Mouse (Mus musculus): ENCODE measurements around the gene Rhox13. TPM values are rescaled to one million over a fixed set of nuclear protein-coding genes. Genes with fewer than 3 reads are reported as not detected.

The Rhox13 gene
- polyA plus RNA-seq (2015; fragmentation: Nextera tagmentation; extraction: Ambion mirVana) = not detected in 2 replicates

DNA sequence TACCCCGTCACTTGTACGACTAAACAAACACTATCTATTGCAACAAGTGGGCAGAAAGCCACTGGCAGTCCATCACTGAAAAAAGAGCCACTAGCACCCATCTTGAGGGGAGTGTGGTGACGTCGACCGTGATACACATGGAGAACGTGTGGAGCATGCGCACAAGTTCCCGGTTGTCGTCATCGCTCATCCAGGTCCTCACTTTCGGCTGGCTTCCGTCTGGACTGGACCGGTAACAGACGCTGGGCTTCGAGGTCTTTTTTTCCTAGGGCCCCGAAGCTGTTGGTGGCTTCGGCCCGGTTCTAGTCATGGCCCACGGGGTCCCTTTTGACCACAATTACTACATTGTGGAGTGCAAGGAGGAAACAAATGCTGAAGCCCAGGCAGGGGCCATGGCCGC lies at the start of gene Rhox13:
Gene Rhox13, plus strand, starts transcription at position 238 of the 400 bp plus-strand sequence.

DNA sequence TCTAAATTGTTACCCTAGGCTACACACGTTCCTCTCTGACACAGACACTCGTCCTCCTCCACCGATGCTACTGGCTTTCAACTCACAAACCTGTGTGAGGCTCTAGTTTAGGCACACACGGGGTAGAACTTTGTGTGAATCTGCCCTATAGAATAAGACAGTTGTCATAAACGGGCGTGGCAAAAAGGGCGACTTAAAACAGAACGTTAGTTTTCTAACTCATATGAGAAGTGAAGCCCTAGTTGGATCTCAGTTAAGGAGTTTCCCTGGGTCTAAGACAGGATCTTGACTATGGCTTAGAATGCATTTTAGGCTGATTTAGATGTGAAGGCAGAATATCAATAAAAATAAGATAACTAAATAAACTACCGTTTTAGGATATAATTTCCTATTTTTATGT lies 36.0 kb upstream of the Rhox13 start, which contains the start of gene Rhox11:
Gene Rhox11, minus strand, starts transcription at position 101 of the 400 bp plus-strand sequence.

GRCm38 (mm10) chrX:38110807-38111206 lies 10.2 kb upstream of the Rhox13 start, which contains the start of gene Rhox12:
Rhox12 (minus strand) TSS chrX:38110907.

Other genes starting within 250 kb of the Rhox13 start
- not detected in 2 replicates for gene Rhox8, start 242.3 kb upstream of the Rhox13 start, polyA plus RNA-seq (2015; fragmentation: Nextera tagmentation; extraction: Ambion mirVana)
- gene Rhox7b, start 224.0 kb upstream of the Rhox13 start, polyA plus RNA-seq (2015; fragmentation: Nextera tagmentation; extraction: Ambion mirVana) = not detected in 2 replicates
- not detected in 2 replicates for gene Rhox9, start 219.4 kb upstream of the Rhox13 start, polyA plus RNA-seq (2015; fragmentation: Nextera tagmentation; extraction: Ambion mirVana)
- not detected in 2 replicates for gene Btg1-ps1, start 102.4 kb upstream of the Rhox13 start, polyA plus RNA-seq (2015; fragmentation: Nextera tagmentation; extraction: Ambion mirVana)
- not detected in 2 replicates for gene Btg1-ps2, start 78.1 kb upstream of the Rhox13 start, polyA plus RNA-seq (2015; fragmentation: Nextera tagmentation; extraction: Ambion mirVana)
- gene Rhox10, start 54.7 kb upstream of the Rhox13 start, polyA plus RNA-seq (2015; fragmentation: Nextera tagmentation; extraction: Ambion mirVana) = not detected in 2 replicates
- not detected in 2 replicates for gene Rhox11, start 36.1 kb upstream of the Rhox13 start, polyA plus RNA-seq (2015; fragmentation: Nextera tagmentation; extraction: Ambion mirVana)
- not detected in 2 replicates for gene Rhox12, start 10.3 kb upstream of the Rhox13 start, polyA plus RNA-seq (2015; fragmentation: Nextera tagmentation; extraction: Ambion mirVana)
- 0.95 and 1.6 TPM in 2 replicates for gene Zbtb33, start 68.6 kb downstream of the Rhox13 start, polyA plus RNA-seq (2015; fragmentation: Nextera tagmentation; extraction: Ambion mirVana)
- 31.2 and 34.4 TPM in 2 replicates for gene Tmem255a, start 131.2 kb downstream of the Rhox13 start, polyA plus RNA-seq (2015; fragmentation: Nextera tagmentation; extraction: Ambion mirVana)
- gene Atp1b4, start 195.0 kb downstream of the Rhox13 start, polyA plus RNA-seq (2015; fragmentation: Nextera tagmentation; extraction: Ambion mirVana) = 504 and 527 TPM in 2 replicates

All from skeletal muscle tissue, postnatal 0 days (tissue).